Mouse (Mus musculus) midbrain, postnatal 0 days (tissue): ENCODE measurements at regions not wholly inside any gene's neighbourhood (a gene's known extent, or its start where the extent isn't known, plus 50 kb on each side); places are given as distances from the start of the nearest gene placed in this dataset.

Experiments
- ATAC-seq: fragments of 200-750 bp; cut with Nextera tagmentation; 2 replicates; pipeline ENCODE4 v1.8.0; 2017; ENCODE audit warnings: moderate number of reproducible peaks, mild to moderate bottlenecking, moderate TSS enrichment, moderate library complexity; ENCODE audit not compliant: low FRiP score
- DNase-seq: peaks from one replicate; pipeline ENCODE4 v3.0.0-alpha.2; 2015; ENCODE audit warnings: low spot score
- H3K27ac ChIP-seq: fragments of 300-500 bp; sonication (generic); 2 replicates; pipeline ENCODE4 v1.5.1; 2014; ENCODE audit warnings: low read depth, mild to moderate bottlenecking, low read length, mixed read lengths
- H3K27me3 ChIP-seq: fragments of 300-500 bp; sonication (generic); 2 replicates; pipeline ENCODE4 v1.6.1; 2014; ENCODE audit warnings: low read length, control low read depth, mixed read lengths; ENCODE audit not compliant: insufficient read depth
- H3K36me3 ChIP-seq: fragments of 300-500 bp; sonication (generic); 2 replicates; pipeline ENCODE4 v1.6.1; 2014; ENCODE audit warnings: low read length, control low read depth, mixed read lengths; ENCODE audit not compliant: insufficient read depth
- H3K4me1 ChIP-seq: fragments of 300-500 bp; sonication (generic); 2 replicates; pipeline ENCODE4 v1.6.1; 2014; ENCODE audit warnings: mild to moderate bottlenecking, control low read depth, antibody characterized with exemption, low read length, mixed read lengths; ENCODE audit not compliant: insufficient read depth
- H3K4me2 ChIP-seq: fragments of 300-500 bp; sonication (generic); 2 replicates; pipeline ENCODE4 v1.6.1; 2014; ENCODE audit warnings: low read depth, mild to moderate bottlenecking, low read length, mixed read lengths; ENCODE audit not compliant: poor library complexity, severe bottlenecking
- H3K4me3 ChIP-seq: fragments of 300-500 bp; sonication (generic); 2 replicates; pipeline ENCODE4 v1.5.1; 2014; ENCODE audit warnings: low read depth, mild to moderate bottlenecking, low read length, moderate library complexity
- H3K9ac ChIP-seq: fragments of 300-500 bp; sonication (generic); replicated peaks from 2 replicates; pipeline ENCODE4 v1.6.1; 2014; ENCODE audit warnings: mild to moderate bottlenecking, low read length, moderate library complexity, mixed read lengths; ENCODE audit not compliant: poor library complexity, severe bottlenecking
- H3K9me3 ChIP-seq: fragments of 300-500 bp; sonication (generic); 2 replicates; pipeline ENCODE4 v1.6.1; 2016; ENCODE audit warnings: low read length, control low read depth
- CTCF ChIP-seq: IDR thresholded peaks from 2 replicates; pipeline ENCODE4 v1.5.1; 2016; ENCODE audit warnings: antibody characterized with exemption, mild to moderate bottlenecking
- WGBS: fragments of 180-500 bp; shearing (Covaris S2); extraction: QIAGEN DNeasy Blood & Tissue Kit; methylation state at CpG from one replicate; pipeline ENCODE4 v1.1.7; 2014; 5-methylcytosine and 5-hydroxymethylcytosine counted together

DNA sequence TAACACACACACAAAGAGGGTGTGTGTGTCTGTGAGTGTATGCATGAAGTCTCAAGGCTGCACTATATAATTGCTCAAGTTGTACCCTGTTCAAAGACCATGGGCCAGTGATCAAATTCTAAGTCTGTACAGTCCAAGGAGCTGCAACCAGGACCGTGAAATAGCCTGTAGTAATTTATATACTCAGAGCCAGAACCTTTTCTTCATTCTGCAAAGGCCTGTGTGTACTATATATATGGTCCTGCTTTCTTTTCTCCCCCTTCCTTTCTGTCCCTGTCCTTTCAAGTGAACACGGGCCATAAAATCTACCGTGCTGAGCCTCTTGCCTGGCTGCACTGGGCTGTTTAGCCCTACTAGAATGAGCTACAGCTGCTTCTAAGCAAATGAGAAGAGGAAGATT is 757.5 kb upstream of the Castor2 start:
- Histone ChIP-seq H3K4me3 (no peak overlapping the region), H3K9ac (no peak overlapping the region), H3K36me3 (no peaks in the 10 kb centered on the region), H3K27ac (no peak overlapping the region), H3K9me3 (no peaks in the 10 kb centered on the region), H3K4me2 (no peak overlapping the region), H3K27me3 (no peaks in the 10 kb centered on the region), H3K4me1 (no peaks in the 10 kb centered on the region)
- ATAC-seq, result no peak
- DNase-seq, result no peak
- no peak for TF ChIP-seq CTCF
- WGBS, result 76% methylated on average over 3 of the region's 3 CpGs

DNA sequence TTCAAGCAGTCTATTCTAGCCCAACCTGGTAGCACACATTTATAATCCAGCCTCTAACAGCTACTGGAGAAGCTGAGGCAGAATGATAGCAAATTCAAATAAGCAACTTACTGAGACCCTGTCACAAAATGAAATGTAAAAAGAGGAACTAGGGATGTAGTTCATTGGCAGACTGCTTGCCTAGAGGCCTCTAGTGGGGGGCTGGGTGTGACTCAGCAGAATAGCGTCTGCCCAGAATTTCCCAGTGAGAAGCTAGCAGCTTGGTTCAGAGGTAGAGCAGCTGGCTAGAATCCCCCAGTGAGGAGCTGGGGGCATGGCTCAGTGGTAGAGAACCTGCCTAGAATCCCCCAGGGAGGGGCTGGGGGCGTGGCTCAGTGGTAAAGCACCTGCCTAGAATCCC is 777.5 kb upstream of the Auts2 start:
- Histone ChIP-seq H3K4me2 (no peak overlapping the region), H3K9me3 (no peaks in the 10 kb centered on the region), H3K27me3 (no peaks in the 10 kb centered on the region), H3K27ac (no peak overlapping the region), H3K9ac (no peak overlapping the region), H3K4me3 (no peak overlapping the region), H3K4me1 (no peaks in the 10 kb centered on the region), H3K36me3 (no peaks in the 10 kb centered on the region)
- 84% methylated on average over 2 of the region's 2 CpGs for WGBS
- no peak for TF ChIP-seq CTCF
- no peak for DNase-seq
- no peak for ATAC-seq

DNA sequence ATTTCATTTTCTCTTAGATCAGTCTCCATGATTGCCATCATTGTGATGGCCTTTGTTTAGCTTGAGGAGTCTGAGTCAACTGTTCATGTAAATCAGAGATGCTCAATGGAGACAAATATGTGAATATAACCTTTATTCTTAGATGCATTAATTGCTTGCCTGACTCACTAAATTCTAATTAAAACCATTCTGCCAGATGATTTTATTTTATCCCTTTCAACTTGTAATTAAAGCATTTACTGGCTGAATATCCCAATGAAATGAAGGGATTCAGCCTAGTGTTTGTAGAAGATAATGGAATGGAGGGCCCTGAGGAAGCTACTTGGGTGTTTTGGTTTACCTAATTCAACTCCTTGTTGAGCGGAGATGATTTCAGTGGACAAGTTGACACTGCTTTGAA is 777.1 kb upstream of the Auts2 start:
- DNase-seq, result no peak
- no peak overlapping the region for H3K4me3 ChIP-seq
- H3K4me1 ChIP-seq, result no peaks in the 10 kb centered on the region
- H3K4me2 ChIP-seq, result no peak overlapping the region
- ATAC-seq, result no peak
- no peak overlapping the region for H3K27ac ChIP-seq
- 88% methylated on average over 1 of the region's 1 CpGs for WGBS
- no peaks in the 10 kb centered on the region for H3K9me3 ChIP-seq
- H3K27me3 ChIP-seq, result no peaks in the 10 kb centered on the region
- no peak for TF ChIP-seq CTCF
- no peak overlapping the region for H3K9ac ChIP-seq
- no peaks in the 10 kb centered on the region for H3K36me3 ChIP-seq

DNA sequence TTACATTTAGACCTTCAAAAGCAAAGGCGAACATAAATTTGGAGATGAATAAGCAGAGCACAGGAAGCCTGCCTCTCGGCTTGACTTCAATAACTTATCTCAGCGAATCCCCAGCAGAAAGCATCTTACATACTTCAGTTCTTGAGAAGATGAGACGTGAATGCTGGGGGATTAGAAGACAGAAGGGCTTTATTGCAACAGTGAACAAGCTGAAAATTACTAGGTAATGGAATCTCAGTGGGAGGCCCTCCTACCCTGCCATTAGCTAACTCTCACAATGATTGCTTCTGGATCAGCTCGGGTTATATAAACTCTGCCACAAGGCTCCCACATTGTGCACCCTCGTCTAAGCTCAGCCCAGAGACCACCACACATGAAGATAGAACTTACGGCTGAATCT is 770.9 kb upstream of the Auts2 start:
- DNase-seq, result peak; percentile 34
- H3K4me1 ChIP-seq, result no peaks in the 10 kb centered on the region
- no peaks in the 10 kb centered on the region for H3K27me3 ChIP-seq
- H3K9ac ChIP-seq, result no peak overlapping the region
- no peaks in the 10 kb centered on the region for H3K9me3 ChIP-seq
- whole genome bisulfite sequencing, result 43% methylated on average over 7 of the region's 7 CpGs
- no peak overlapping the region for H3K4me2 ChIP-seq
- no peak overlapping the region for H3K27ac ChIP-seq
- ATAC-seq, result no peak
- H3K4me3 ChIP-seq, result no peak overlapping the region
- TF ChIP-seq CTCF, result no peak
- H3K36me3 ChIP-seq, result no peaks in the 10 kb centered on the region

DNA sequence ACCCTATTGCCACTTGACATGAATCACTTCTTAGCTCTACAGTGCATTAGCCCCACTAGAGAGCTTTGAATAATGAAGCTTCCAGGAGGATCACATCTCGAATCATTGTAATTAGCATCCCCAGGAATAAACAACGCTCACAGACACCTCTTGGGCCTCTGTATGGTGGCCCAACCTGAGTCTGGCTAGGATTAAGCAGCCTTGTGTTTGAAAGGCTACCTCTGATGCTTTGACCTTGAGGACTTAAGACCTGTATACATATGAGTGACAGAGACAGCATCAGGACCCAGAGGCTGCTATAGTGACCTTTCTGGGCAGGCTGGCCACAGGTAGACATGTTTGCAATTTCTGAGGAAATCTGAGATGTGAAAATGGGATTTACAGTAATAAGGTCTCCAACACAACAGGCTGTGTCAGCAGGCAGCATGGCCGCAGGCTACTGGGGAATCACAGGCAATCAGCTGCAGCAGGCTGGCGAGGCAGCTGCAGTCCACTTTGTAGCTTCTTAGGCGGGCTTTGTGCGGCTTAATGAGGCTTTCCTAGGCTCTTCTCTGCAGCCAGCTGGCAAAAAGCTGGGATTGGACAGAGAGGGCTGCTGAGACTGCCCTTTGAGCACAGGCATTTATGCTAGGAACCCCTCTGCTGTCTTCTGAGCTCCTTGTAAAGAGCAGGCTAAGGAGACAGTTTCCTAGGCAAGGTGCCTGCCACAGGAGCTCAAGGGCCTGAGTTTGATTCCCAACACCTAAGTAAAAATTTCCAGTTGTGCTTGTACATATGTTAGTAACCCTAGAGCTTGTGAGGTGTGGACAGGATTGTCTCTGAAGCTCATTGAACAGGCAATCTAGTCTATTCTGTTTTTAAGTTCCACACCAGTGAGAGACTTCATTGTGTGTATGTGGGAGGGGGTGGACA is 768.1 kb upstream of the Auts2 start:
- DNase-seq, result peak; percentile 88
- no peaks in the 10 kb centered on the region for H3K9me3 ChIP-seq
- 26% methylated on average over 6 of the region's 6 CpGs for WGBS
- no peaks in the 10 kb centered on the region for H3K4me1 ChIP-seq
- 0 out of 2 replicates have a peak, but pooled peaks have one; percentile 49 for ATAC-seq
- H3K4me3 ChIP-seq, result no peak overlapping the region
- H3K27me3 ChIP-seq, result no peaks in the 10 kb centered on the region
- H3K9ac ChIP-seq, result no peak overlapping the region
- no peak for TF ChIP-seq CTCF
- no peak overlapping the region for H3K4me2 ChIP-seq
- no peak overlapping the region for H3K27ac ChIP-seq
- H3K36me3 ChIP-seq, result no peaks in the 10 kb centered on the region

DNA sequence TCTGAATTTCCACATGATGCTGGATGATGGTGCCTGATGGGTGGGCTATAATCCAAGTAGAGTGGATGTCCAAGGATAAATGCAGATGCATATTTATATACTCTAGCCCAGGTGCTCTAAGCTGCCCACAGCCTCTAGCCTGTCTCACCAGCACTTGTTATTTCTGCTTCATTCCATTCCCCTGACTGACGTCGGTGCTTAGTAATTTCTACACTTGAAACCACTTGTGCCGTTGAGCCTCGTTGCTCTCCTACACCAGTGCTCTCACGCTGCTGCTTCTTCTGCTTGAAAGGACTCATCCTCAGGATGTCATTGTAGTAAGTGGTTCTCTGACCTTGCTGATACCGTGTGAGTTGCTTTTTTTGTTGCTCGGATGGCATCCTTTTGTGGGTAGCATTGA is 724.7 kb upstream of the Auts2 start:
- H3K9ac ChIP-seq, result no peak overlapping the region
- DNase-seq, result no peak
- 75% methylated on average over 7 of the region's 7 CpGs for WGBS
- no peak overlapping the region for H3K4me3 ChIP-seq
- no peaks in the 10 kb centered on the region for H3K27me3 ChIP-seq
- H3K27ac ChIP-seq, result no peak overlapping the region
- H3K9me3 ChIP-seq, result no peaks in the 10 kb centered on the region
- no peak overlapping the region for H3K4me2 ChIP-seq
- TF ChIP-seq CTCF, result no peak
- H3K36me3 ChIP-seq, result no peaks in the 10 kb centered on the region
- ATAC-seq, result no peak
- no peaks in the 10 kb centered on the region for H3K4me1 ChIP-seq
